Mouse (Mus musculus): Measurements from ENCODE around the gene Zfp664.

Zfp664 gene

DNA sequence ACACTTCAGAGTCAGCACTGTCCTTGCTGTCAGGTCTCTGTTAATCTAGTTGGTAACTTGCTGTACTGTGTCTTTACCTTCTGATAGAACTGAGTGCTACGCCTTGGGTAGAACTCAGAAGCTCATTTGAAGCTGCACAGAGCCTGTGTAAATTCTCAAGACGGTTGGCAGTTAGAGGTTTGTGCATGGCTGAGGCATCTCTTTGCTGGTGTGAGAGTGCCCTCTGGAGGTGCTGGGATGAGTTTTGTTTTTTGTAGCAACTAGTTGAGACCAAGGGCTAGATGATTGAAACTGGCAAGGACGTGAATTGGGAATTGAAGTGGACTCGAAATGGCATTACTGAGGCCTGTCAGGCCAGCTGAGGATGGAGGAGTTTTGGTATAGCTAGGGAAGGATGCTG is 6.5 kb downstream of the Zfp664 start:
- peak; percentile 66 to 88 for DNase-seq (ENCODE audit: inconsistent age in 2 of 2, low spot score in 1 of 2)

DNA sequence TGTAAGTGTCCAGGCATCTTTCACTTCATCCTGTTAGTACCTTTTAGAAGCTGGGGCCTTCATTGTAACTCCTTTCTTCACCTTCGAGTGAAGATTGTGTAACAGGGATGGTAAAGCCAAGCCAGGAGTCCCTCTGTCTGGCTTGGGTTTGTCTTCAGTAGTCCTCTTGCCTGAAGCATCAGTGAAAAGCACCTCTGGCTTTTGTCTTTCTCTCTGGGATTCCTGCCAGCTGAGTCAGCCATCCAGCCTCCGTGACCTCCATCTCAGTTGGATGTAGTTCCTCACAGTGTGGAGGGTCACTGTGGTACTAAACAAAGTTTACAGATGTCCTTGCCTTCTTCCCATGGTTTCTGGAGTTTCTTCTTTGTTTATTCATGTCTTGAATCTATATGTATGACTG is 9.5 kb downstream of the Zfp664 start:
- peak; percentile 78 to 92 for DNase-seq (ENCODE audit: inconsistent age in 2 of 2, low spot score in 1 of 2)

DNA sequence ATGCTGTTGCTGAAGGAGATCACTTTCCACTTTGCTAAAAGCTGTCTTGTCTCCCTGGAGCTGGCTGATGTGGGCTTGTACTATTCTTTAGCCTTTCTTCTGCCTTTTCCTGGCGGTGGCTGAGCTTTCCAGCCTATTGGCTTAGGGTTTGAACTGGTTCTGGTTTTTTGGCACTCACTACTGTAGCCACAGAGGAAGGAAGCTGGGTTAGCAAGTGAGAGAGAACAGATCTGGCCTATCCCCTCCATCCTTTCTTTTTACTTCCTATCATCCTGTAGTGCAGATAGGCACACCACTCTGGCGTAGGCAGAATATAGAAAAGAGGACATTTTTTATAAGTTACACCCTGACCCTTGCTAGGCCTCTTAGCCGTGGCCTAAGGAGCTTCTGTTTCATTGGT is 10.6 kb downstream of the Zfp664 start:
- no peak for DNase-seq (ENCODE audit: inconsistent age in 2 of 2, low spot score in 1 of 2)

DNA sequence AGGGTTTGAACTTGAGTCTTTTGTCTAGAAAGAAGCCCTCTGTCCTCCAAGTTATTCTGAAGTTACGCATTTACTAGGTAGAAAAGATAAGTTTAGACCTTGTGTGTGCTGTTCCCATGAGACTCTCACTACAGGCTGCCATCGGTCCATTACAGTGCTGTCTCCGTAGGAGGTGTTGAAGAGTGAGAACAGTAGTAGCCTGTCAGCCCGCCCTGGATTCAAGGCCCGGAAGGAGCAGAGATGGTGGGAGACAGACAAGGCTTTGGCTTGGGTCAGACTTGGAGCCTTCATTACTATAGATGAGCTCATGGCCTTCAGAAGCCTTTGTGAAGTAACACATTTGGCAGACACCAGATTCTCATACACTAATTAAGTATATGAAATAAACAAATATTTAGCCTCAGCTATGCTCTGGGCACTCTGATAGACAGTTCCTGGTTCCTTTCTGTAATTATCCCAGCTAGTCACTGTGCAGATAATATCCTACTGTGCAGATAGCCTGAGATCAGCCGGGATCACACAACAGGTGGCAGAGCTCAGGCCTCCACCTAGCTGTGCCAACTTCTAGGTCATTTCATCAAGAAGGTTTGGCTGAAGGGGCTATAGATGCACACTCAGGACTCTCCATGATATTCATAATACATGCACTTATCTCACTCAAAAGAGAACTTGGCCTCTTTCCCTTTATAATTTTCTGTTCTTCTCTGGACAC is 11.6 kb downstream of the Zfp664 start:
- DNase-seq (ENCODE audit: inconsistent age in 2 of 2, low spot score in 1 of 2) = no peak

DNA sequence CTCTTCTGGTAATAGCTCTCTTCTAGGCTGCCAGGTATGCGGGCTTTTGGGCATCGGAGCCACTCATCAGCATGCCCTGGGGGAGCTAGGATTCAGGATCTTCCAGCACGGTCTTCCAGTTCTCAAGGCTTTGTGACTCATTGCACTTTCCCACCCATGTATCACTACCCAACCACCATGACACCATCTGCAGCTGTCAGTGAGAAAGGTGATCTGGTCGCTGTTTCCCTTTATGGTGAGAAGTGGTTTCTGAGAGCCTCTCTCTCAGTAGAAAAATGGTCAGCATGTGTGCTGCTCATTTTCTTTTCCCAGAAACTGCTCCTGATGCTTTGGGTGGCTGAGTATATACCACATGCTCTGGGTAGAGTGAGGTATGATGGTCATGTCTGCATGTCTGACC is 16.8 kb downstream of the Zfp664 start:
- DNase-seq (ENCODE audit: inconsistent age in 2 of 2, low spot score in 1 of 2) = peak; percentile 35 to 68

DNA sequence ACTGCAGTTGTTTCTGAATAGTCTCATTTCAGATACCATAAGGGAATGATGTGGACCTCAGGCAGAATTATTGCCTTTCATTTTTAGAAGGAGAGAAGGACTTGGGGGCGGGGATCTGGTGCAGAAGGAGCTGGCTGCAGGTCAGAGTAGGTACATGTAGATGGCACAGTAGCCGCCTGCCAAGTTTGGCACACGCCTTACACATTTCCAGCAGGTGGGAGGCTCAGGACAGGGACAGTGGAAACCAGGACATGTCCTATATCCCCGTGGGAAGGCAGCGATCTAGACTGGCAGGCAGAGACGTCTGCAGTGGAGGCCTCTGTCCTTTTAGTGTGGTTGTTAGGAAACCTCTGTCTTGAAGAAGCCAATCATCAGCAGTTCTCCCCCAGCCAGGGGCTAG is 17.3 kb downstream of the Zfp664 start:
- no peak for DNase-seq (ENCODE audit: inconsistent age in 2 of 2, low spot score in 1 of 2)

DNA sequence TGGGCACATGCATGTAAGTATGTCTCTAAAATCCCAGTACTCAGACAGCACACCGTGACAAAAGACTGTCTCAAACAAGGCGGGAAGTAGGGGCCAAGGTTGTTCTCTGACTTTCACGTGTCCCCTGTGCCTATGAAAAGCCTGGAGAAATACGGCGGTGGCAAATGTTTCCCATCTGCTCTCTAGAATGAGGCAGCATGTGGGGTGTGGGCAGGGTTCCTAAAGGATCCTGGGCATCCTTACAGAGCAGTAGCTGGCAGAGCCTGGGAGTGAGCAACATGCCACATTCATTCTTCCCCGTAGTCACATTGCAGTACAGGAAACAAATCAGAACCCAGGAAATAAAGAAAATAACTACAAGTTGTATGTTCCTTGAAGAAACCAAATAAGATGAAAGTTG is 21.4 kb downstream of the Zfp664 start:
- no peak for DNase-seq (ENCODE audit: inconsistent age in 2 of 2, low spot score in 1 of 2)

DNA sequence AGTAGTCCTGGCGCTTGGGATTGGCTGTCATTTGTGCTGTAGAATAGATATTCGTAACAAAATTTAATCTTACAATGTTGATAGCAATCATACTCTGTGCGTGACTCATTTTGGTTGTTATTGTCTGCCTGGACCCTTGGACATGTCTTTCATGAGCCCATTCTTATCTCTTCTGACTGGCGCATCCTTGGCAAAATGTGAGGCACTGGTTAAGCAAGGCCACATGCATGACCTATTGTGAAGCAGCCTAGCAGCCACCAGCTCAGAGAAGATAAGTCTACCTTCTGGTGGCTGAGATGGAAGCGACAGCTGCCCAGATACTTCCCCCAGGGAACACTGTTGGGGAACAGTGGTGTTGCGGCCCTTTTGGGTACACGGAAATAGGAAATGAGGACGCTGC is 26.2 kb downstream of the Zfp664 start:
- DNase-seq (ENCODE audit: inconsistent age in 2 of 2, low spot score in 1 of 2) = peak; percentile 73 to 87

DNA sequence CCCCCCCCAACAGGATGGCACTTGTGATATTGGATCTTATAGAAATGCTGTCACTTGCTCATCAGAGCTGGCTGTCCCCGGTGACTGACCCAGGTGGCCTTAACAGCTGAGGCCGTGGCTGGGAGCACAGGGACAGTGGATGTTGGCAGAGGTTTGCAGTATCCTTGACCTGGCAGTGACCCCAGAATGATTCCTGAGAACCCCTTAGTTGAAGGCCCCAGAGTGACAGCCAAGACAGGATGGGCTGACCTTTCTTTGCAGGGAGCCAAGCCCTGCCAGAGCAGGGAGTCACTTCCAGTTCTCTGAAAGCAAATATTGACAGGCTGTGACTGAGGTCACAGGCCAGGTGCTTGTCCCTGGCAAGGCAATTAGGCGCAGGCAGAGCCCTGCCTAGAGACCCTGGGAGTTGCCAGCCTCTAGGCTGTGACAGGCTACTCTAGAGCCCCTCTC is 29.5 kb downstream of the Zfp664 start:
- peak; percentile 84 to 94 for DNase-seq (ENCODE audit: inconsistent age in 2 of 2, low spot score in 1 of 2)

DNA sequence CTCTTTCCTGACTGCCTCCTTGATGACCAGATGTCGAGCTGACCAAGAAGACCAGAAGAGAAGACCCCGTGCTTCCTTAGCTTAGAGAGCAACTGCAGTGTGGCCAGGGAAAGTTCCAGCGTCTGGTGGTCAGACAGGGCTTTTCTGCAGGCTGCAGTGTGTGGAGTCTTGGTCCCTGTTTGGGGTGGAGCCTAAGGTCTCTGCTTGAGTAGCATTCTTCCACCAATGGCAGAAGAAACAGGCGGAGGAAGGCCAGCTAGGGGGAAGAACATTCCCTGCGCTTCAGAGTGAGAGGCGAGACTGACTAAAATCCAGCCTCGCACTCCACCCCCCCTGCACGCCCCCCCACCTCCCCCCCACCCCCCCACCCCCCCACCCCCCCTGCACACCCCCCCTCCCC is 33.6 kb downstream of the Zfp664 start:
- DNase-seq (ENCODE audit: inconsistent age in 2 of 2, low spot score in 1 of 2) = no peak

DNA sequence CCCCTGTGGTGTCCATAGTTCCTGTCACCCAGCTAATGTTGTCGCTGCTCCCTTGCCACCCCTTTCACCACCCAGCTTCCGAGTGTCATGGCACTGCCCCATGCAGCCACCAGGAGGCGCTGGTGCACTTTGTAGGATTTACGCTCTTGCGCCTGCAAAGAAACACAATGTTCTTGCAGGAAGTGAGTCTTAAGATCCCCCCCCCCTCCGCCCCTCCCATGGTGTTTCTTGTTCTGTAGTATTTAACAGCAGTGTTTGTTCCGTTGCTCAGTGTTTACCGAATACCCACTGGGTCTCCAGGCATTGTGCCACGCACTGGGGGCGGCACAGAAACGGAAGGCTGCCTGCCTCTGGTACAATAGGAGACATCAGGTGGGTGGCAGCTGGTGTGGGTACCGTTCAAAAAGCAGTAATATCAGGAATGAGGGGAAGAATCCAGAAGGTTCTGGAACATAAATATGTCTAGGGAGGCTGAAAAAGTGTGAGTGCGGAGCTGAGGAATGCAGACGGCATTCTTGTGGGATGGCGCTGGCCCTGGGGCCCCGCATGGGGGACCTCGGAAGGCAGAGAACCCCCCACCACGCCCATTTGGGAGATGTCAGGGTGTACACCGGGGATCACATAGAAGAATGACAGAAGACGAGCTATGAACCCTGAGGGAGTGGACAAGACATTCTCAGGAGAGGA is 37.6 kb downstream of the Zfp664 start:
- DNase-seq (ENCODE audit: inconsistent age in 2 of 2, low spot score in 1 of 2) = peak; percentile 83 to 94

DNA sequence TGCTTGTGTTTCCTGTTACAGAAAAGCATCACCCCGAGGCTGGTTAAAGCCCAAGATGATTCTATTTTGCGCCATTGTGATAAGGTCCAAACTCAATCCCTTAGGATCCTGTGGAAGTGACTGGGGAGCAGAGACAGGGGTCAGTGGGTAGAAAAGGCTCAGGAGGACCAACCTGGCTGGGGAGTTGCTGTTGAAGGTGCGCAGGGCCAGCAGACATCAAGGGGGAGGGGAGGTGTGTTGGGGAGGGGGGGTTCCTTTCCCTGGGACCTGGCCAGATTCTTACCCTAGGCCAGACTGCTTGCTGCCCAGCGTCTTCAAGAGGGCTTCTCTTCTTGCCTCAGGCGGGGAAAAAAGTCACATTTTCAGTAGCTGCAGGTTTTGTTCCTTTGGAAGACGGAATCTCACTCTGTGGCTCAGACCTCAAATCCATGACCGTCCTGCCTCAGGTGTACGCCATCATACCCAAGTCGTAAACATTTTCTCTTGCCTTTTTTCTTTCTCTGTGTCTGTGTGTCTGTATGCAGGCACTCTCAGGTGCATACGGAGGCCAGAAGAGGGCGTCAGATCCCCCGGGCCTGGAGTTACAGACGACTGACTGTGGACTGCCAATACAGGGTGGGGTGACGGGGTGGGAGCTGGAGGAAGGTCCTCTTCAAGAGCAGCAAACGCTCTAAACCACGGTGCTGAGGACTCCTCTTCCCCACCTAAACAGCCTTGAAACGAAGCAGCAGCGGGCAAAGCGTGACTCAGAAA is 38.4 kb downstream of the Zfp664 start:
- no peak for DNase-seq (ENCODE audit: inconsistent age in 2 of 2, low spot score in 1 of 2)

DNA sequence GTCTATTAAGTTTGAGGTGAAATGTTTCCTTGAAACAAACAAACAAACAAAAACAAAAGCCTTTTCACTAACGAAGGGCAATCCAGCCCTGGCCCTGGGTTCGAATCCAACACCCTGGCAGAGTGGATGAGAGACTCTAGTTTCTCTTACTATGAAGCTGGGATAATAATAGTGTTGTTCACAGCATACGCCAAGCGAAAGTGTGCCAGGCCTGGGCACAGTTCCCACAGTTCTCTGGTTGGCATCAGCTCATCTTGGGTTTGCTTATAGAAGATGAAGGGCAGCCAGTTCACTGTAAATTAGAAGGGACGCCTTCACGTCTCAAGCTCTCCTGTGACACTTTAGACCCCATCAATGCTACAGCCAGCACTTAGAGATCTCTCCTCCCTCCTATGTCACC is 39.2 kb downstream of the Zfp664 start:
- no peak for DNase-seq (ENCODE audit: inconsistent age in 2 of 2, low spot score in 1 of 2)

DNA sequence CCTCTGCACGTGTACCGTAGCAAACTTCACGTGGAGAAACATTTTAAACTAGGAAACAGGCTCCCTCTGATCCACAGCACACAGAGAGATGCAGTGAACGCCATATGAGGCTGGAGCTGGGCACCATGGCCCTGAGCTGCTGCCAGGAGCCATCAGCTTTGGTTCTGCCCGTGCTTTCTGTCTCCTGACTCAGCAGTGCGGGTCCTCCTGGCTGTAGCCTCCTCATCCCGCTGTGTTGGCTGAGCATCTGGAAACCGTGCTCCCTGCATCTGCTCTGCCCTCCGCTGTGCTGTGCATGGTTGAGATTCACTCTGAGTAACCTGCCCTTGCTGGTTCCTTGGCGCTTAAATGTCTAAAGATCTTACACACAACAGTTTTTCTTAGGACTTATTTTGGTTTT is 39.7 kb downstream of the Zfp664 start:
- DNase-seq (ENCODE audit: inconsistent age in 2 of 2, low spot score in 1 of 2) = peak in 1 of 2 experiments; percentile 37

DNA sequence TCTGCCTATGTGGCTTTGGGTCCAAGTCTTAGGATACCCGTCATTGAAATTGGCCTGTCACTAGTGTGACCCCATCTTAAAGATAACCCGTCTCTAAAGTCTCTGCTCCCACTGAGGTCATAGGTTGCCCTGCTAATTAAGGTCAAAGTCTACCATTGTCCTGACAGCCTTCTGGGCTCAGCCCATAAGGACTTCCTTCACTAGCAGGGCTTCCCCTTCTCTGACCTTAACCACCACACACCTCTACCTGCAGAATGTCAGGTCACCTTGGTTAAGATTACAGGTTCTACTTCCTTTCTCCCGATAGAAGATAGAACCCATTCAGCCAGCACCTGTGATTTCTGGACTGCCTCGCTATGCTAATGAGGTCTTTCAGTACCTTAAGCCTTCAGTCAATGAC is 41.4 kb downstream of the Zfp664 start:
- no peak for DNase-seq (ENCODE audit: inconsistent age in 2 of 2, low spot score in 1 of 2)

DNA sequence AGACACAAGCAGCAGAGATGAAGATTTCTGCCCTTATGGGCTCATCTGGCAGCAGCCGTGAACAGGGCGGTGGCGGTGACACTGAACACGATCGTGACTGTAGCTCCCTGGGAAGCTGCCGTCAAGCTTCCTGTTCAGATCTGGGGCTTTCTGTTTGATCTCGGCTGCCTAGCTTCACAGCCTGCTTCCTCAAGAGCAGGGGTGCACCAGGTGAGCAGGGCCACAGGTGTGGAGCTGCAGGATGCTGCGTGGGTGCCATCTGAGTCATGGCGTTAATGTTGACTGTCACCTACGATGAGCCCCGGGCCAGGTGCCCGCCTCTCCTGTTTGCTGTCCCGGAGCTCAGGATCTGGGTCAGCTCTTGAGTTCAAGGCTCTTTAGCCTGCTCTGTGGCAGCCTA is 44.4 kb downstream of the Zfp664 start:
- no peak for DNase-seq (ENCODE audit: inconsistent age in 2 of 2, low spot score in 1 of 2)

DNA sequence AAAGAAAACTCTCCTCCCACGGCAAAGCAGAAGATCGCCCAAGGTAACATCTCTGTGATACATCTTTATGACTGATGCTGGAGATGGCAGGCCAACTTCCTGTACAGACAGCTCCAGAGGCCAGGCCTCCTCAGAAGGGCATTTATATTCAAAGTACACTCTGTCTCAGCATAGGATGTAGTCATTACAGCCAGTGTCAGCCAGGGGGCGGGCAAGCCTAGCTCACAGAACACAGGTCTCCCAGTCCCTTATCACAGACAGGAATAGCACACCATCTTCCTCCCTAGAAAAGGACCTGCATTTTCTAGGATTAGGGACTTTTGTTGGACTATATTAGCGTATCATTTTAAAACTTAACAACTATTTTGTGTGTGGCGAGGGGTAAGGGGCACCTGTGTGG is 46.4 kb downstream of the Zfp664 start:
- DNase-seq (ENCODE audit: inconsistent age in 2 of 2, low spot score in 1 of 2) = peak; percentile 89 to 95

DNA sequence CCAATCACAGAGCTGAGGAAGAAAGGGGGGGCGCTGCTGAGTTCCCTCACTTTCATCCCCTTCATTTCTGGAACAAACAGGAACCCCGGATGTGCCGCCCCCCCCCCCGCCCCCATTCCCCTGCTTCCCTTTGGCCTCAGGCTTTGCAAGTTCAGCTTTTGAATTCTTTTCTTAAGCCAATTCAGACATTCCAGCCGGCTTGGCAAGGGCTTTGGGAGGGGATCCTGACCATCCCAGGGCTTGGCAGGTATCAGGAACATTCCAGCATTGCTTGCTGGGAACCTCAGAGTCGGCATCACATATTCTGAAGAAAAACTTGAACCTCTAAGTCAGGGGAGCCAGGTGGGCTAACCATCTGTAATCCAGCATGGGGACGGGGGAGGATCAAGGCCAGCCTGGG is 49.8 kb downstream of the Zfp664 start:
- DNase-seq (ENCODE audit: inconsistent age in 2 of 2, low spot score in 1 of 2) = no peak

DNA sequence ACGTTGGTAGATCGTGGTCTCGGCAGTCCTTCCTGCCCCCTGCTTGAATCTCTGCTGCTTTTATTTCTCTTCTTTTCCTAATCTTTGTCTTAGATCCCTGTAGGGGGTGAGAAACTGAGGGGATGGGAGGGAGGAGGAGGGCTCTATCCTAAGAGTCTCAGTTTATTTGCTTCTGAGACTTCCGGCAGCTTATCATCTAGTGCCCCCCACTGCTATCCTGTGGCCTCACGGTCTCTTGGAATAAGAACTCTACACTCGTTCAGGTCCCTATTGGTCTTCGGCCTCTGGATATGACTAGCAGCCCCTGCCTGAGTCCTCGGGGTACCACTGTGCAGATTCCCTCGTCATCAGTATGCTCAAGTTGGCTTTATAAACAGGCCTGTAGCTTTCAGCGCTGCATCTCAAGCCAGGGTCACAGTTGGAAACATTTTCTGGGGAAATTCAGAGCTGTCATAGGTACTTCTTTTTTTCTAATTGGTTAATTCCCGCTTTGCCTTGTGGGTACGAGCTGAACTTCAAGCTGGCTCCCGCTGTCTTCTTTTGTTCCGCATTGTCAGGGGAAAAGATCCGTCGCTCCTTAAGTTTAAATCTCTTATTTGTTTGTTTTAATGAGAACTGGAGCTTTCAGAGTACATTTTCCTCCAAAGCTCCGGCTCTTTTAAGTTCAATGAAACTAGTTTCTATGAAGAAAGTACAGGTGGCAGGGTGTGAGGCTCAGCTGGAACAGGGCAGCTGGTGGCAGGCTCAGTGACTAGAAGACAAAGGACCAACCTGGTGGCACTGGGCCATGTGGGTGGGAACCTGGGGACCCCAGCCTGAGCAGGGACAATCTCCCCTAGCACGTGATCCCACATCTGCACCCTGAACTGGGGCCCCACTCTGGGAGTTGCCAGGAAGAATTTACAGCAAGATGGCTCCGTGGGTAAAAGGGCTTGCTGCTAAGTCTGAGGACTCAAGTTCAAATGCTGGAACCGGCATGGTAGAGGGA is 50.7 kb downstream of the Zfp664 start:
- no peak for DNase-seq (ENCODE audit: inconsistent age in 2 of 2, low spot score in 1 of 2)

DNA sequence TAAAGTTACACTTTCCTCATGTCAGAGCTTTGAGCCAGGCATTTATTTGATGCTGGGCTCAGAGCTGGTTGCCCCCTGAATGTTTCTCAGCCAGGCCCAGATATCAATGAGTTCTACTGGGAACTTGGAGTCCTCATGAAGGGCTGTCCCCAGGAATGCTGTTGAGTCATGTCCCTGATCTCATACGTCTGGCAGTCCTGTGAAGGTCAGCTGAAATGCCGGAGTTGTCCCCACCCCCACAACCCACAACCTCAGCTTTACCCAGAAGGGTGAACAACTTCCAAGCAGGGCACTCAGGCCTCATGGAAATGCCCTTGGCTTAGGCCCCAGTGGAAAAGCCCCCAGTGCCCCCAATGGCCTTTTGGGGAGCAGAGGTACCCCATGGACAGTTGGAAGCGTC is 57.3 kb downstream of the Zfp664 start:
- DNase-seq (ENCODE audit: inconsistent age in 2 of 2, low spot score in 1 of 2) = peak; percentile 85 to 90

DNA sequence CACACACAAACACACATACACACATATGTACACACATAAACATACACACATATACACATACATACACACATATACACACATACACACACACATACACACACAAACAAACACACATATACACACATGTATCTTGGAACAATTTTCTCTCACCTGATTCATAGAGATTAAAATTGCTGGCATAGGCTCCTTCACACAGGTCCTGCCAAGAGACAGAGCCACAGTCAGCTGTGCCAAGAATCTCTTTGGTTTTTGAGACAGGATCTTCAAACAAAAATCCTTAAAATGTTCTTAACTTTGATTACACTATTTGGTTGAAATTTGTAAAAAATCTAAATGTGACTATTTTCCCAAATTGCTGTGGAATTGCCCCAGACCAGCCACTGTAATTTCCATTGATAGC is 58.9 kb downstream of the Zfp664 start:
- no peak for DNase-seq (ENCODE audit: inconsistent age in 2 of 2, low spot score in 1 of 2)
